3 mouse cellular contexts compared by ENCODE assay signal in the genomic region with DNA sequence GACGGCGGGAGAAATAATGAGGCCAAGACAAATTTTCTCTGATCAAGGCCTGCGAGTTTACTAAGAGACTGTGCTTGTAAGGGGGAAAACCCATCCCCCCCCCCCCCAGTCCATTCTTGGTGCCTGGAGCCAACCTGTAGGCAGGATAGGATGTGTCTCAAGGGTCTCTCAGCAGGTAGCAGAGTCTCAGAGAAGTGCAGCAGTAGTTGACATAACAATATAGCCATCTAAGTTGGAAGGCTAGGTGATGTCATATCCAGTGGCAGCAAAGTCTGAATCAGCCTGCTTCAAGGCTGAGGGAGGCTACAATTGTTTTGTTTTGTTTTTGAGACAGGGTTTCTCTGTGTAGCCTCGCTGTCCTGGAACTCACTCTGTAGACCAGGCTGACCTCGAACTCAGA. TPM values are rescaled to one million over a fixed set of nuclear protein-coding genes. Genes with fewer than 3 reads are reported as not detected.
"Had no signal": no experiment of that assay in that cellular context is flagged by ENCODE, and none has a peak within 500 bp of the region (broad histone marks: within the 10 kb centered on the region; RNA-seq: fewer than 3 reads in every experiment).

No protein-coding gene starts in this region.

RNA-seq across cellular contexts. Expression of a gene that starts 6.3 kb away (rescaled TPM):
- total RNA-seq: heart, postnatal 36 days had no signal
- polyA plus RNA-seq: kidney, adult 2 months had no signal

RNA-seq across cellular contexts. Expression of a gene that starts 32.7 kb away (rescaled TPM):
- polyA plus RNA-seq: kidney, postnatal 0 days had no signal
